Mouse (Mus musculus) lung, postnatal 0 days (tissue): Measurements from ENCODE around the gene Stk19. TPM values are rescaled to one million over a fixed set of nuclear protein-coding genes. Genes with fewer than 3 reads are reported as not detected.

Source experiments
- ATAC-seq: fragments of 200-750 bp; cut with Nextera tagmentation; 2 replicates; pipeline ENCODE4 v1.8.0; 2017; ENCODE audit warnings: moderate library complexity
- DNase-seq: peaks from one replicate; pipeline ENCODE4 v3.0.0-alpha.2; 2016; ENCODE audit warnings: low spot score
- H3K27ac ChIP-seq: fragments of 300-500 bp; sonication (generic); 2 replicates; pipeline ENCODE4 v1.5.1; 2014; ENCODE audit warnings: antibody characterized with exemption, mild to moderate bottlenecking, low read length, mixed read lengths
- H3K27me3 ChIP-seq: fragments of 300-500 bp; sonication (generic); replicated peaks from 2 replicates; pipeline ENCODE4 v1.6.1; 2014; ENCODE audit warnings: low read length, mixed read lengths; ENCODE audit not compliant: insufficient read depth
- H3K36me3 ChIP-seq: fragments of 300-500 bp; sonication (generic); 2 replicates; pipeline ENCODE4 v1.6.1; 2014; ENCODE audit warnings: low read length, mixed read lengths; ENCODE audit not compliant: insufficient read depth
- H3K4me1 ChIP-seq: fragments of 300-500 bp; sonication (generic); 2 replicates; pipeline ENCODE4 v1.6.1; 2014; ENCODE audit warnings: antibody characterized with exemption, low read depth, low read length, mixed read lengths; ENCODE audit not compliant: insufficient read depth
- H3K4me2 ChIP-seq: fragments of 300-500 bp; sonication (generic); replicated peaks from 2 replicates; pipeline ENCODE4 v1.6.1; 2014; ENCODE audit warnings: low read depth, mild to moderate bottlenecking, low read length, moderate library complexity, mixed read lengths
- H3K4me3 ChIP-seq: fragments of 300-500 bp; sonication (generic); 2 replicates; pipeline ENCODE4 v1.5.1; 2014; ENCODE audit warnings: low read depth, low read length
- H3K9ac ChIP-seq: fragments of 300-500 bp; sonication (generic); replicated peaks from 2 replicates; pipeline ENCODE4 v1.6.1; 2014; ENCODE audit warnings: low read depth, mild to moderate bottlenecking
- H3K9me3 ChIP-seq: fragments of 300-500 bp; sonication (generic); 2 replicates; pipeline ENCODE4 v1.6.1; 2016; ENCODE audit warnings: low read length, mixed read lengths
- CTCF ChIP-seq: IDR thresholded peaks from 2 replicates; pipeline ENCODE4 v1.5.1; 2016; ENCODE audit warnings: antibody characterized with exemption, mild to moderate bottlenecking
- EP300 ChIP-seq: IDR thresholded peaks from 2 replicates; pipeline ENCODE4 v1.6.1; 2016; ENCODE audit warnings: antibody characterized with exemption, mild to moderate bottlenecking, control low read depth
- WGBS: fragments of 180-500 bp; shearing (Covaris S2); extraction: QIAGEN DNeasy Blood & Tissue Kit; methylation state at CpG from one replicate; pipeline ENCODE4 v1.1.7; 2014; 5-methylcytosine and 5-hydroxymethylcytosine counted together
- polyA plus RNA-seq: library from polyadenylated mRNA; unstranded; fragments of >200 nt; fragmentation: Nextera tagmentation; extraction: Ambion mirVana; gene quantifications from 2 replicates; pipeline ENCODE4 v1.2.1, GENCODE M21; 2015

Gene Stk19
- polyA plus RNA-seq, 1 experiment from 2014 or later = 37.3 TPM

GRCm38 (mm10) chr17:34847615-34848014 lies 10.9 kb upstream of the Stk19 start:
- ATAC-seq (no peak), DNase-seq (no peak)
- no peaks in the 10 kb centered on the region for H3K9me3 ChIP-seq
- H3K36me3 ChIP-seq = peaks cover 25% of the 10 kb centered on the region
- TF ChIP-seq EP300 = no peak
- TF ChIP-seq CTCF = no peak
- WGBS = 94% methylated on average over 7 of the region's 7 CpGs
- no peak overlapping the region for H3K4me3 ChIP-seq
- H3K27me3 ChIP-seq = no peaks in the 10 kb centered on the region
- H3K4me2 ChIP-seq = no peak overlapping the region
- no peak overlapping the region for H3K27ac ChIP-seq
- H3K4me1 ChIP-seq = peaks cover 7% of the 10 kb centered on the region
- no peak overlapping the region for H3K9ac ChIP-seq

- Histone ChIP-seq H3K4me1 (peaks cover 7% of the 10 kb centered on the region), H3K9me3 (no peaks in the 10 kb centered on the region), H3K36me3 (peaks cover 25% of the 10 kb centered on the region), H3K9ac (no peak overlapping the region), H3K4me2 (no peak overlapping the region), H3K4me3 (no peak overlapping the region), H3K27ac (no peak overlapping the region), H3K27me3 (no peaks in the 10 kb centered on the region)
- TF ChIP-seq CTCF = no peak
- TF ChIP-seq EP300 = no peak
- DNase-seq (no peak), ATAC-seq (no peak)
- 86% methylated on average over 6 of the region's 6 CpGs for WGBS
These were observed 10.4 kb upstream of the Stk19 start for GRCm38 (mm10) chr17:34847192-34847591.

GRCm38 (mm10) chr17:34844884-34845283 lies 8.1 kb upstream of the Stk19 start:
- no peak overlapping the region for H3K4me3 ChIP-seq
- WGBS = 91% methylated on average over 13 of the region's 13 CpGs
- peaks cover 25% of the 10 kb centered on the region for H3K36me3 ChIP-seq
- no peaks in the 10 kb centered on the region for H3K4me1 ChIP-seq
- H3K27ac ChIP-seq = no peak overlapping the region
- no peak overlapping the region for H3K9ac ChIP-seq
- no peaks in the 10 kb centered on the region for H3K27me3 ChIP-seq
- DNase-seq = no peak
- no peaks in the 10 kb centered on the region for H3K9me3 ChIP-seq
- no peak for TF ChIP-seq CTCF
- TF ChIP-seq EP300 = no peak
- no peak for ATAC-seq
- no peak overlapping the region for H3K4me2 ChIP-seq

- Histone ChIP-seq H3K4me2 (no peak overlapping the region), H3K9me3 (no peaks in the 10 kb centered on the region), H3K4me3 (no peak overlapping the region), H3K4me1 (peaks cover 12% of the 10 kb centered on the region; the same call in 1 of the 2 replicates), H3K27me3 (no peaks in the 10 kb centered on the region), H3K27ac (no peak overlapping the region), H3K9ac (no peak overlapping the region), H3K36me3 (peaks cover 11% of the 10 kb centered on the region)
- 83% methylated on average over 6 of the region's 6 CpGs for WGBS
- ATAC-seq (no peak), DNase-seq (no peak)
- TF ChIP-seq EP300 = no peak
- TF ChIP-seq CTCF = no peak
These were observed 4.1 kb upstream of the Stk19 start for GRCm38 (mm10) chr17:34840736-34841307.

GRCm38 (mm10) chr17:34838785-34839184 lies 2.0 kb upstream of the Stk19 start:
- peaks cover 10% of the 10 kb centered on the region for H3K36me3 ChIP-seq
- no peaks in the 10 kb centered on the region for H3K27me3 ChIP-seq
- WGBS = 85% methylated on average over 7 of the region's 7 CpGs
- DNase-seq = no peak
- TF ChIP-seq EP300 (no peak), CTCF (no peak)
- H3K9ac ChIP-seq = no peak overlapping the region
- H3K4me3 ChIP-seq = no peak overlapping the region
- no peak overlapping the region for H3K4me2 ChIP-seq
- H3K4me1 ChIP-seq = peaks cover 12% of the 10 kb centered on the region; the same call in 1 of the 2 replicates
- H3K9me3 ChIP-seq = no peaks in the 10 kb centered on the region
- no peak overlapping the region for H3K27ac ChIP-seq
- ATAC-seq = no peak

GRCm38 (mm10) chr17:34837464-34838324 lies 949 bp upstream of the Stk19 start:
- no peak for DNase-seq
- H3K4me1 ChIP-seq = peaks cover 12% of the 10 kb centered on the region; the same call in 1 of the 2 replicates
- H3K36me3 ChIP-seq = peaks cover 6% of the 10 kb centered on the region
- peak overlapping the region; percentile 74 for H3K9ac ChIP-seq
- peak overlapping the region; percentile 77 for H3K4me3 ChIP-seq
- no peaks in the 10 kb centered on the region for H3K27me3 ChIP-seq
- ATAC-seq = no peak; the same call in 1 of the 2 replicates
- peak overlapping the region; percentile 85 for H3K27ac ChIP-seq
- TF ChIP-seq EP300 (no peak), CTCF (no peak)
- H3K4me2 ChIP-seq = peak overlapping the region; percentile 91
- no peaks in the 10 kb centered on the region for H3K9me3 ChIP-seq
- WGBS = 36% methylated on average over 43 of the region's 43 CpGs
